8 mouse cellular contexts compared by ENCODE assay signal in the genomic region with DNA sequence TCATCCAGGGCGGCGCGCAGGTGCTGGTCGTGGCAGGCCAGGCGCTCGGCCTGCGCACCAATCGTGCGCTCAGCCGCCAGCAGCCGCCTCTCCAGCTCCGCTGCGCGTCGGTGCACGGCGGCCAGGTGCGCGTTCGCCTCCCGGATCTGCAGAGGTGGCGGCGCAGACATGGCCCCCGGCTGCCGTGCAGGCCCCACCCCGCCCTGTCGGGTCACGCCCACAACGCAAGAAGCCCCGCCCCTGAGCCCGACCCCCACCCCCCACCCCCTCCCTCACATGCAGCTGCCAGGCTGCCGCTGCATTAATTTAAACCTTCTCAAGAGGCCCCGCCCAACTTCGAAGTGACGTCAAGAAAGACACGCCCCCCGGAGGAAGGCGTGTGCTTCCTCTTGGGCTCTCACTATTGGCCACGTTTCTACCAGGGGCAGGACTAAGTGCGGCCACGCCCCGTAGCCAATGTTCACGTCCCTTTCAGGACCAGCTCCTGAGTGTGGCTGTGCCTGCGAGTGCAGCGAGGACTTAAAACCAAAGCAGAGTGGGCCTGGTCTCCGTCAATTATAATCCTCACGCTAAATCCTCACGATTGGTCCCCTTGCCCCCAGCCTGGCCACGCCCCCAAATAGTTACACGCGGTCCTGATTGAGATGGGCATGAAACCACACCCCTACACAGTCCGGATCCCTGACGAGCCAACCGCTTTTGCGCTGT. TPM values are rescaled to one million over a fixed set of nuclear protein-coding genes. Genes with fewer than 3 reads are reported as not detected.
A peak's percentile ranks its signal among the peaks of the same experiment; 100 is the strongest.
DNase-seq lines count a peak whose midpoint lies in the region; ATAC-seq lines count a peak whose summit lies in the region.

No protein-coding gene starts in this region.

- peaks cover 3 to 26% of the 10 kb centered on the region in 2 experiments; a peak in 3 of 4 replicates for H3K4me1 ChIP-seq in heart, embryonic 14.5 days (ENCODE audit: control insufficient read depth in 2 of 2, insufficient read depth in 2 of 2, low read length in 2 of 2)
- H3K4me1 ChIP-seq in liver, embryonic 13.5 days (replicated peaks) = peaks cover 40% of the 10 kb centered on the region
- H3K4me1 ChIP-seq in stomach, embryonic 16.5 days (ENCODE audit: control insufficient read depth, insufficient read depth, low read length) = peaks cover 23% of the 10 kb centered on the region

- peaks cover 31% of the 10 kb centered on the region for H3K36me3 ChIP-seq in heart, embryonic 14.5 days (ENCODE audit: control insufficient read depth, insufficient read depth, low read length)
- peaks cover 22% of the 10 kb centered on the region for H3K36me3 ChIP-seq in liver, embryonic 13.5 days
- no peaks in the 10 kb centered on the region for H3K36me3 ChIP-seq in stomach, embryonic 16.5 days (ENCODE audit: control insufficient read depth, insufficient read depth, low read length)

- H3K27ac ChIP-seq in heart, embryonic 14.5 days (replicated peaks in 1 of 2; ENCODE audit: control insufficient read depth in 1 of 2, insufficient read depth in 1 of 2, low read depth in 2 of 2, low read length in 2 of 2) = peak overlapping the region; percentile 71 to 78
- peak overlapping the region; percentile 85 for H3K27ac ChIP-seq in liver, embryonic 13.5 days
- H3K27ac ChIP-seq in stomach, embryonic 16.5 days (ENCODE audit: low read length) = peak overlapping the region; percentile 88

- peak; percentile 97 for DNase-seq in c-Kit-negative CD71-positive TER-119-positive erythroid progenitor cells, embryonic 14.5 days (ENCODE audit: low read depth, low spot score)
- peak; percentile 97 for DNase-seq in fibroblast of lung, adult 2 months (ENCODE audit: low read depth)
- peak; percentile 99 for DNase-seq in kidney, postnatal 14 days
- peak; percentile 95 for DNase-seq in liver, embryonic 13.5 days
- peak; percentile 98 for DNase-seq in neural tube, embryonic 10.5 days (ENCODE audit: extremely low spot score, low spot score)

- peak overlapping the region; percentile 79 for H3K9ac ChIP-seq in heart, embryonic 14.5 days (ENCODE audit: low read length)
- H3K9ac ChIP-seq in liver, embryonic 13.5 days = peak overlapping the region; percentile 89
- H3K9ac ChIP-seq in stomach, embryonic 16.5 days (ENCODE audit: low read length) = peak overlapping the region; percentile 92

- H3K4me2 ChIP-seq in heart, embryonic 14.5 days (ENCODE audit: low read length) = peak overlapping the region; percentile 81
- H3K4me2 ChIP-seq in liver, embryonic 13.5 days = peak overlapping the region; percentile 96
- peak overlapping the region; percentile 57 for H3K4me2 ChIP-seq in stomach, embryonic 16.5 days (ENCODE audit: low read depth, low read length)

- ATAC-seq in CD4-positive, CD25-positive, alpha-beta regulatory T cell, adult 4 months = peak; percentile 92
- ATAC-seq in heart, embryonic 14.5 days (ENCODE audit: insufficient number of reproducible peaks, insufficient read depth, low FRiP score, low read depth) = peak; percentile 92
- peak; percentile 85 for ATAC-seq in liver, embryonic 13.5 days (ENCODE audit: low read depth)
- ATAC-seq in stomach, embryonic 16.5 days (ENCODE audit: insufficient read depth, low FRiP score) = peak; percentile 95

- H3K27me3 ChIP-seq in heart, embryonic 14.5 days (ENCODE audit: control insufficient read depth, insufficient read depth, low read length) = no peaks in the 10 kb centered on the region
- no peaks in the 10 kb centered on the region for H3K27me3 ChIP-seq in liver, embryonic 13.5 days
- H3K27me3 ChIP-seq in stomach, embryonic 16.5 days (ENCODE audit: control insufficient read depth, insufficient read depth, low read length) = no peaks in the 10 kb centered on the region

- H3K4me3 ChIP-seq in heart, embryonic 14.5 days (ENCODE audit: control insufficient read depth in 1 of 2, insufficient read depth in 1 of 2, low read depth in 1 of 2, low read length in 2 of 2) = peak overlapping the region; percentile 73
- peak overlapping the region; percentile 87 for H3K4me3 ChIP-seq in liver, embryonic 13.5 days (replicated peaks)
- H3K4me3 ChIP-seq in stomach, embryonic 16.5 days (replicated peaks; ENCODE audit: low read length) = peak overlapping the region; percentile 93

- under 1% methylated on average over 53 of the region's 55 CpGs for WGBS in heart, embryonic 14.5 days
- under 1% methylated on average over 55 of the region's 55 CpGs for WGBS in liver, embryonic 13.5 days (ENCODE audit: insufficient replicate concordance)
- under 1% methylated on average over 54 of the region's 55 CpGs for WGBS in stomach, embryonic 16.5 days

- no peaks in the 10 kb centered on the region for H3K9me3 ChIP-seq in heart, embryonic 14.5 days (ENCODE audit: control insufficient read depth, low read length)
- no peaks in the 10 kb centered on the region for H3K9me3 ChIP-seq in liver, embryonic 13.5 days (replicated peaks)
- H3K9me3 ChIP-seq in stomach, embryonic 16.5 days (replicated peaks; ENCODE audit: control insufficient read depth, low read length) = no peaks in the 10 kb centered on the region

RNA-seq across cellular contexts. Expression of a gene that starts 0.8 kb away (rescaled TPM):
- polyA plus RNA-seq in CD4-positive, CD25-positive, alpha-beta regulatory T cell, adult 4 months (2017; shearing (Covaris generic)) = 100 to 1,000 TPM; 225 to 227 TPM
- polyA plus RNA-seq in heart, embryonic 14.5 days (2014; fragmentation: Nextera tagmentation; extraction: Ambion mirVana) = 1,100 and 1,119 TPM in 2 replicates
- 229 and 268 TPM in 2 replicates for polyA plus RNA-seq in liver, embryonic 13.5 days (2015; fragmentation: Nextera tagmentation; extraction: Ambion mirVana)
- 426 and 434 TPM in 2 replicates for polyA plus RNA-seq in stomach, embryonic 16.5 days (2015; fragmentation: Nextera tagmentation; extraction: Ambion mirVana)

RNA-seq across cellular contexts. Expression of a gene that starts 1.0 kb away (rescaled TPM):
- polyA plus RNA-seq in CD4-positive, CD25-positive, alpha-beta regulatory T cell, adult 4 months (2017; shearing (Covaris generic)) = 1 to 10 TPM; 5.8 to 8.2 TPM
- 17.7 TPM in 2 replicates for polyA plus RNA-seq in heart, embryonic 14.5 days (2014; fragmentation: Nextera tagmentation; extraction: Ambion mirVana)
- 2.6 and 3.2 TPM in 2 replicates for polyA plus RNA-seq in liver, embryonic 13.5 days (2015; fragmentation: Nextera tagmentation; extraction: Ambion mirVana)
- 19.6 and 20.2 TPM in 2 replicates for polyA plus RNA-seq in stomach, embryonic 16.5 days (2015; fragmentation: Nextera tagmentation; extraction: Ambion mirVana)

RNA-seq across cellular contexts. Expression of a gene that starts 40.5 kb away (rescaled TPM):
- polyA plus RNA-seq in CD4-positive, CD25-positive, alpha-beta regulatory T cell, adult 4 months (2017; shearing (Covaris generic)) = not detected
- 31.0 and 31.5 TPM in 2 replicates for polyA plus RNA-seq in heart, embryonic 14.5 days (2014; fragmentation: Nextera tagmentation; extraction: Ambion mirVana)
- 1.00 and 1.0 TPM in 2 replicates for polyA plus RNA-seq in liver, embryonic 13.5 days (2015; fragmentation: Nextera tagmentation; extraction: Ambion mirVana)
- 4.5 and 6.2 TPM in 2 replicates for polyA plus RNA-seq in stomach, embryonic 16.5 days (2015; fragmentation: Nextera tagmentation; extraction: Ambion mirVana)

RNA-seq across cellular contexts. Expression of a gene that starts 43.7 kb away (rescaled TPM):
- 10 to 100 TPM; 55.5 to 79.5 TPM for polyA plus RNA-seq in CD4-positive, CD25-positive, alpha-beta regulatory T cell, adult 4 months (2017; shearing (Covaris generic))
- 54.4 and 58.1 TPM in 2 replicates for polyA plus RNA-seq in heart, embryonic 14.5 days (2014; fragmentation: Nextera tagmentation; extraction: Ambion mirVana)
- 49.6 and 50.8 TPM in 2 replicates for polyA plus RNA-seq in liver, embryonic 13.5 days (2015; fragmentation: Nextera tagmentation; extraction: Ambion mirVana)
- 75.6 and 79.7 TPM in 2 replicates for polyA plus RNA-seq in stomach, embryonic 16.5 days (2015; fragmentation: Nextera tagmentation; extraction: Ambion mirVana)

RNA-seq across cellular contexts. Expression of a gene that starts 47.7 kb away (rescaled TPM):
- polyA plus RNA-seq in CD4-positive, CD25-positive, alpha-beta regulatory T cell, adult 4 months (2017; shearing (Covaris generic)) = 10 to 100 TPM; 30.3 to 41.2 TPM
- 28.8 and 31.3 TPM in 2 replicates for polyA plus RNA-seq in heart, embryonic 14.5 days (2014; fragmentation: Nextera tagmentation; extraction: Ambion mirVana)
- polyA plus RNA-seq in liver, embryonic 13.5 days (2015; fragmentation: Nextera tagmentation; extraction: Ambion mirVana) = 17.2 and 17.5 TPM in 2 replicates
- 40.5 and 41.9 TPM in 2 replicates for polyA plus RNA-seq in stomach, embryonic 16.5 days (2015; fragmentation: Nextera tagmentation; extraction: Ambion mirVana)

Comparison
In these comparisons a context has a peak if more than half of its experiments do, and no peak if none do; other contexts are left out.
1. Peak in every context shown above with its lines: DNase-seq, ATAC-seq, H3K4me3 ChIP-seq and H3K27ac ChIP-seq.